Mouse (Mus musculus) intestine, embryonic 16.5 days (tissue): ENCODE data around the gene Col9a2. TPM values are rescaled to one million over a fixed set of nuclear protein-coding genes. Genes with fewer than 3 reads are reported as not detected.

ENCODE experiments used
- ATAC-seq: fragments of 200-750 bp; cut with Nextera tagmentation; 2 replicates; pipeline ENCODE4 v1.8.0; 2017; ENCODE audit warnings: moderate TSS enrichment, moderate library complexity
- H3K27ac ChIP-seq: fragments of 300-500 bp; sonication (generic); 2 replicates; pipeline ENCODE4 v1.5.1; 2014; ENCODE audit warnings: mild to moderate bottlenecking, low read length
- H3K27me3 ChIP-seq: fragments of 300-500 bp; sonication (generic); replicated peaks from 2 replicates; pipeline ENCODE4 v1.6.1; 2014; ENCODE audit warnings: low read length, control low read depth, mixed read lengths; ENCODE audit not compliant: control insufficient read depth, insufficient read depth
- H3K36me3 ChIP-seq: fragments of 300-500 bp; sonication (generic); 2 replicates; pipeline ENCODE4 v1.6.1; 2014; ENCODE audit warnings: low read length, control low read depth; ENCODE audit not compliant: control insufficient read depth, insufficient read depth
- H3K4me1 ChIP-seq: fragments of 300-500 bp; sonication (generic); 2 replicates; pipeline ENCODE4 v1.6.1; 2014; ENCODE audit warnings: low read length, control low read depth, mixed read lengths; ENCODE audit not compliant: control insufficient read depth, insufficient read depth
- H3K4me2 ChIP-seq: fragments of 300-500 bp; sonication (generic); 2 replicates; pipeline ENCODE4 v1.6.1; 2014; ENCODE audit warnings: low read depth, low read length, control low read depth
- H3K4me3 ChIP-seq: fragments of 300-500 bp; sonication (generic); 2 replicates; pipeline ENCODE4 v1.5.1; 2014; ENCODE audit warnings: mild to moderate bottlenecking, low read length
- H3K9ac ChIP-seq: fragments of 300-500 bp; sonication (generic); 2 replicates; pipeline ENCODE4 v1.6.1; 2014; ENCODE audit warnings: low read depth, low read length
- H3K9me3 ChIP-seq: fragments of 300-500 bp; sonication (generic); 2 replicates; pipeline ENCODE4 v1.6.1; 2016; ENCODE audit warnings: low read length, control low read depth; ENCODE audit not compliant: control insufficient read depth
- WGBS: fragments of 180-500 bp; shearing (Covaris S2); extraction: QIAGEN DNeasy Blood & Tissue Kit; methylation state at CpG from one replicate; pipeline ENCODE4 v1.1.7; 2014; 5-methylcytosine and 5-hydroxymethylcytosine counted together
- polyA plus RNA-seq: library from polyadenylated mRNA; unstranded; fragments of >200 nt; fragmentation: Nextera tagmentation; extraction: Ambion mirVana; gene quantifications from 2 replicates; pipeline ENCODE4 v1.2.1, GENCODE M21; 2015

Col9a2 gene
- 4.5 and 4.7 TPM in 2 replicates for polyA plus RNA-seq

- peak; percentile 20 for ATAC-seq
- Histone ChIP-seq H3K4me3 (peak within 1 kb of the TSS; percentile 50), H3K9ac (peak within 1 kb of the TSS; percentile 71), H3K4me1 (peaks cover 20% of the 10 kb centered on the region), H3K9me3 (no peaks in the 10 kb centered on the region), H3K36me3 (no peaks in the 10 kb centered on the region), H3K4me2 (peak within 1 kb of the TSS; percentile 83), H3K27me3 (peaks cover 8% of the 10 kb centered on the region; the same call in 1 of the 2 replicates), H3K27ac (no peak within 1 kb of the TSS)
- 3% methylated on average over 45 of the region's 46 CpGs for WGBS
Measured at GRCm38 (mm10) chr4:121039331-121040115, at the start of gene Col9a2. Col9a2 (plus strand) TSS chr4:121039385.

GRCm38 (mm10) chr4:120992284-120992683, 46.9 kb upstream of the Col9a2 start:
- no peaks in the 10 kb centered on the region for H3K36me3 ChIP-seq
- H3K4me3 ChIP-seq, result no peak overlapping the region
- H3K9me3 ChIP-seq, result peaks cover 5% of the 10 kb centered on the region; the same call in 1 of the 2 replicates
- no peak for ATAC-seq
- no peak overlapping the region for H3K9ac ChIP-seq
- no peak overlapping the region for H3K27ac ChIP-seq
- WGBS, result 74% methylated on average over 2 of the region's 2 CpGs
- no peaks in the 10 kb centered on the region for H3K27me3 ChIP-seq
- no peak overlapping the region for H3K4me2 ChIP-seq
- no peaks in the 10 kb centered on the region for H3K4me1 ChIP-seq

GRCm38 (mm10) chr4:120993025-120993424, 46.2 kb upstream of the Col9a2 start:
- no peak overlapping the region for H3K4me2 ChIP-seq
- H3K9ac ChIP-seq, result no peak overlapping the region
- H3K36me3 ChIP-seq, result no peaks in the 10 kb centered on the region
- no peak for ATAC-seq
- H3K4me1 ChIP-seq, result no peaks in the 10 kb centered on the region
- no peak overlapping the region for H3K27ac ChIP-seq
- 84% methylated on average over 1 of the region's 1 CpGs for WGBS
- no peaks in the 10 kb centered on the region for H3K27me3 ChIP-seq
- no peak overlapping the region for H3K4me3 ChIP-seq
- H3K9me3 ChIP-seq, result peaks cover 5% of the 10 kb centered on the region; the same call in 1 of the 2 replicates

GRCm38 (mm10) chr4:120995911-120996310, 43.3 kb upstream of the Col9a2 start:
- Histone ChIP-seq H3K9me3 (no peaks in the 10 kb centered on the region), H3K27ac (no peak overlapping the region), H3K9ac (no peak overlapping the region), H3K4me2 (no peak overlapping the region), H3K36me3 (no peaks in the 10 kb centered on the region), H3K27me3 (no peaks in the 10 kb centered on the region), H3K4me3 (no peak overlapping the region), H3K4me1 (no peaks in the 10 kb centered on the region)
- no peak for ATAC-seq
- WGBS, result 64% methylated on average over 1 of the region's 1 CpGs

GRCm38 (mm10) chr4:121001042-121001441, 38.1 kb upstream of the Col9a2 start:
- Histone ChIP-seq H3K9ac (no peak overlapping the region), H3K9me3 (no peaks in the 10 kb centered on the region), H3K4me3 (no peak overlapping the region), H3K4me1 (peaks cover 18% of the 10 kb centered on the region), H3K27ac (no peak overlapping the region), H3K27me3 (no peaks in the 10 kb centered on the region), H3K36me3 (no peaks in the 10 kb centered on the region), H3K4me2 (no peak overlapping the region)
- no peak for ATAC-seq
- WGBS, result 81% methylated on average over 2 of the region's 2 CpGs

GRCm38 (mm10) chr4:121001659-121002058, 37.5 kb upstream of the Col9a2 start:
- Histone ChIP-seq H3K27ac (no peak overlapping the region; the same call in 1 of the 2 replicates), H3K36me3 (no peaks in the 10 kb centered on the region), H3K27me3 (no peaks in the 10 kb centered on the region), H3K4me3 (no peak overlapping the region), H3K9me3 (no peaks in the 10 kb centered on the region), H3K4me1 (peaks cover 18% of the 10 kb centered on the region), H3K4me2 (no peak overlapping the region), H3K9ac (no peak overlapping the region)
- no peak for ATAC-seq
- WGBS, result 50% methylated on average over 1 of the region's 1 CpGs

- no peak overlapping the region for H3K4me2 ChIP-seq
- H3K27ac ChIP-seq, result no peak overlapping the region
- no peaks in the 10 kb centered on the region for H3K36me3 ChIP-seq
- no peak overlapping the region for H3K4me3 ChIP-seq
- 39% methylated on average over 8 of the region's 8 CpGs for WGBS
- no peak for ATAC-seq
- peaks cover 18% of the 10 kb centered on the region for H3K4me1 ChIP-seq
- no peaks in the 10 kb centered on the region for H3K9me3 ChIP-seq
- no peaks in the 10 kb centered on the region for H3K27me3 ChIP-seq
- 0 out of 2 replicates have a peak overlapping the region, but pooled peaks have one; percentile 10 for H3K9ac ChIP-seq
Measured at GRCm38 (mm10) chr4:121002400-121003171, 36.6 kb upstream of the Col9a2 start.

- H3K27ac ChIP-seq, result no peak overlapping the region
- no peak overlapping the region for H3K4me3 ChIP-seq
- H3K9ac ChIP-seq, result no peak overlapping the region
- ATAC-seq, result no peak
- no peaks in the 10 kb centered on the region for H3K36me3 ChIP-seq
- H3K4me1 ChIP-seq, result peaks cover 21% of the 10 kb centered on the region
- no peaks in the 10 kb centered on the region for H3K9me3 ChIP-seq
- no peak overlapping the region for H3K4me2 ChIP-seq
- WGBS, result 21% methylated on average over 3 of the region's 3 CpGs
- no peaks in the 10 kb centered on the region for H3K27me3 ChIP-seq
Measured at GRCm38 (mm10) chr4:121003611-121004091, 35.5 kb upstream of the Col9a2 start.

- Histone ChIP-seq H3K4me3 (no peak overlapping the region), H3K27ac (no peak overlapping the region), H3K9ac (no peak overlapping the region), H3K4me1 (peaks cover 24% of the 10 kb centered on the region), H3K27me3 (no peaks in the 10 kb centered on the region), H3K36me3 (no peaks in the 10 kb centered on the region), H3K9me3 (no peaks in the 10 kb centered on the region), H3K4me2 (no peak overlapping the region)
- WGBS, result 55% methylated on average over 4 of the region's 4 CpGs
- ATAC-seq, result no peak
Measured at GRCm38 (mm10) chr4:121004679-121005078, 34.5 kb upstream of the Col9a2 start.
